Mouse (Mus musculus) hindlimb bud, embryonic 11.5 days (tissue): ENCODE measurements at regions not wholly inside any gene's neighbourhood (a gene's known extent, or its start where the extent isn't known, plus 50 kb on each side); places are given as distances from the start of the nearest gene placed in this dataset.

ENCODE experiments used
- DNase-seq: peaks from one replicate; pipeline ENCODE4 v3.0.0-alpha.2; 2012; ENCODE audit warnings: low read depth, low spot score; ENCODE audit errors: extremely low spot score

DNA sequence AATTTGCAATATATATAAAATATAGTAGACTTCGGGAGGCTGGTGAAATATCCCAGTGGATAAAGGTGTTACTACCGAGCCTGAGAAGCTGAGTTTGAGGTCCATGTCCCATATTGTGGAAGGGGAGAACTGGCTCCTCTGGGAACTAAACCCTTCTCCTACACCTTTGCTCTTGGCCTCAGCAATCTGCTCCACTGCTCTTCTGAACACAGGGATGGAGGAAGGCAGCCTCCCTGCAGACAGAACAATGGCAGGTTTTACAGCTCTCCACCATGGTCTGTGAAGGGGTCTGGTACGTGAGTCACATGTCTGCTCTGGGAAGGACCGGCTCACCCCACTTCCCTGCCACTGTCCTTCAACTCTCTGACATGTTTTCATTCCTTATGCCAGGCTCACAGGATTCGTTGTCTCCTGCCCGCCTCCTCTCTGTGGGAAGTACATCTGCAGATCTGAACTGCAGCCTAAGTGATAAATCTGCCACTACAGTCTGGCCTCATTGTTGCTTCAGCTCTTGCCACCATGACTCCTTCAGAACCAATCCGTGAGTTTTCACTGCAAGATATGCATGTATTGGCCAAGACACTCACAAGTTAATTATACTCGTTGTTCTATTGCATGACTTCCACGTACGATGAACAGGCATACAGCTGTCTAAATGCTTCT, 220.0 kb upstream of the Gm9767 start:
- no peak for DNase-seq

DNA sequence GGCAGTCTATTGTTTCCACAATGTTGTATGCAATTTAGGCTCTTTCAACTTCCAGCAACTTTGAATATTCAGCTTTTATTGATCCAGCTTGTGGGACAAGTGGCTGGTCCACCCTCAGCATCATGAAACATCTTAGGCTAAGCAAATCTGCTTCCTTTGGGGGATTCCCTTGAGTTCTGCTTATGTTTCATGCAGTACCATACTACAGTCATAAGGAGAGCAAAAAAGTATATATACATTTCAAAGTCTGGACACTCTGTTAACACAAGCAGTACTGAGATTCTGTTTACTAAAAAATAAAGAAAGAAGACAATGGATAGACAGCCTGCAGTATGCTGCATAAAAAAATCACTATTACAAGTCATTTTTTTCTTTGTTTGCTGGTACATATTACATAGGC, 233.7 kb upstream of the Gm9767 start:
- DNase-seq = no peak

DNA sequence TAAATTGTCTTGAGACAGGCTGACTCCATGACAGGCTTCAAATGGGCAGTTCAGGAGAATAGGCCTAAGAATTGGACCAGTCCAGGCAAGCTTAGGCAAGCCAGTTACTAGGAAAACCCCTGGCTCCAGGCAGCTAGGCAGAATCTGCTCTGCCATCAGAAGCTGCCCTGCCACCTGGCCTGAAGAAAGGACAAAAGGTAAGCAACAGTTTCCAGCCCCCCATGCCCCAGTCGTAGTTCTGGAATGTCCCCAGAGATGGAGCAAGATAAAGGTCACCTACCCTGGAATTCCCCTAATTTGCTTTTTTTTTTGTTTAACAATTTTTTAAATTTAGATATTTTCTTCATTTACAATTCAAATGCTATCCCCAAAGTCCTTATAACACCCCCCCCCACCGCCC, 248.8 kb upstream of the Gm9767 start:
- no peak for DNase-seq

DNA sequence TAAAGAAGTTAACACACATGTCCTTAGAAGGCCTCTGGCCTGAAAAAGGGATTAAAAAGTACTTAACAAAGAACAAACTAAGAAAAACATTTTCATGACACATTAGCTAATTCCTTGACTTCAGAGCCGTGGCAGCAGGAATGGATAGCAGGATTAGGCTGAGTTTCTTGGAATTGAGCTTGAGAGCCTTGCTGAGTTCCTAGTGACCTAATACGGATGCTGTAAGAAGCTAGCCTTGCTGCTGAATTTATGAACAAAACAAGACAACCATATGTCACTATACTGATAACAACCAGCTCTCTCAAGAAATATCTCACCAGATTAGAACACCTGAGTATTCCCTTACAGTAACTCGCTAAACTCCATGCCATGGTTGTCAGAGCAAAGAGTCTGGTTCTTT, 268.2 kb upstream of the Smlr1 start:
- DNase-seq = no peak

DNA sequence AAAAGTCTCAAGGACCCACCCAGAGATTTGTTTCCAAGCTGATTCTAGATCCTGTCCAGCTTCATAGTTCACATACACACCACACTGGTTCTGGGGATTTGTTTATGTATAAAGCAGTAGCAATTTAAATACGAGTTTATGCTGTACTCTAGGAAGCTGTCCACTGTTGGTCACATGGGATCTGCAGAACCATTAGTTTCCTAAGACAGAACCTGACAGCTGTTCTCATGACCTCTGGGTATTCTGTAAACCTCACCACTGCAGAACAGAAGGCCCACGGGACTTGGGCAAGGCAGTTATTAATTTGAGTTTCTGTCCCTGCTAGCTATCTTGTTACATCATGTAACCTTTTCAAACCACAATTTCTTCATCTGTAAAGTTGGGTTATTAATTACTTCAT, 265.4 kb upstream of the Smlr1 start:
- DNase-seq = no peak

DNA sequence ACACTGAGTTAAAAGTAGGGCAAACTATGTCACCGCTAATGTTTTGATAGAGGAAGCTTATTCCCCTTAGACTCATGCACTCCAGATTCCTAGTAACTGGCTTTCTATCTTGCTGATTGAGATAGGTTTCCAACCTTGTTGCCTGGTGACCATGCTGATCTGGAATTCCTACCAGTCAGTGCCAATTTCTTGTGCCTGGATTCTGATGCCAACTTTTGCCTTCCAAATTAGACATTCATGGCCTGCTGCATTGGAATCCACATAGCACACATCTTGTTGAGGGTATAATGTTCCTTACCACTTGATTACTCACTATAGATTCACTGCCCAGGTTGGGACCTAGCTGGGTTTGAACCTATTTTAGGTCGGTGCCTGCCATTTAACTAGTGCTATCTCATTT, 262.8 kb upstream of the Smlr1 start:
- DNase-seq = no peak

DNA sequence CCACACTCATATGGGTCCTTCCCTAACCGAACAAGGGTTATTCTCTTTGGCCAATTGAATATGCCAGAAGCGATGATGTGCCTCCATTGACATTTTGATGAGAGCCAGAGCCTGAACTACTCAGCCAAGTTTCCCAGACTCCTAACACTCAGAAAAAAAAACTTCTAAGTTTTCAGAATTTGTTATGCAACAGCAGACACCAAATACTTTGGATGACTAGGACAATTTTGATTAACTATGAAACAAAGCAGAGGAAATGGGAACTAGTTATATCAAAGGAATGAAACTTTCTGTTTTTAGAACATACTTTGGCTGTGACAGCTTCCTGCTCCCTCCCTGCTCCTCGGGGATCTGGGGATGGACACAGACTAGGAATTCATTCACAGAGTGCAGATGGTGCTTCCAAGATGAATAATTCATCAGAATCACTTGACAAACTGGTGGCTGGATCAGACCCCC, 254.3 kb upstream of the Smlr1 start:
- no peak for DNase-seq

DNA sequence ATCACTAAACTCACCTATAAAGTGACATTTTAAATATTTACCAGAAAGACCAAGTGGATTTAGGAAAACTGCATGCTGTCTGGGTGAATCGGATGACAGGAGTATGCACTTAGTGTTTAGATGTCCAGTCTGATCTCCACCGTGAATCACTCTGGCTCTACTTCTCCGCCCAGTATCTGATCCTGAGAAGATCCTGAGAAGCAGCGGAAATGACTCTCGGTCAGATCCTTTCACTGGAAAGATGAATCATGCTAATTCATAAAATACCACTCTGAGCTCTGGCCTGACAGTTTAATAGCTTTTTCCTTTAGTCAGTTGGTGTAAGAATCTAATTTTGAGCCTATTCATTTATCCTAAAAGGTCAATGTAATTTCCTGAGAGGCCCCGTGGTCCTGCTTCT, 252.6 kb upstream of the Smlr1 start:
- no peak for DNase-seq

DNA sequence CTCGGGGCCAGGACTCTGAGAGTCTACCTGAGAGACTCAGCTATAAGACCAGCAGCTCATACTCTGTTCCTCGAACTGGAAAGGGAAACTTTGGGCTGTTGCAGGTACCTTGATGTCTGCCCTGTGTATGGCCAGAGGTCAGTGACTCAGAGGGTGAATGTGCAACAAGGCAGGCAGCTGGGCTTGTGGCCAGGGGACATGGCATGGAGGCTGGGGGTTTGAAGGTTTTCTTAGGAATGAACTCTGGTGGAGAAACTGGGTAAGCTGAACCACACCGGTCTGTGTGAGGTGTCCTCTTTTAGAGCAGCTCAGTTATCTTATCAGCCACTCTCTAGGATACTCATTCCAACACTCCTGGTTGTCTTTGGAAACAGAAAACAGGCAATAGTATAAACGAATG, 251.9 kb upstream of the Smlr1 start:
- DNase-seq = no peak

DNA sequence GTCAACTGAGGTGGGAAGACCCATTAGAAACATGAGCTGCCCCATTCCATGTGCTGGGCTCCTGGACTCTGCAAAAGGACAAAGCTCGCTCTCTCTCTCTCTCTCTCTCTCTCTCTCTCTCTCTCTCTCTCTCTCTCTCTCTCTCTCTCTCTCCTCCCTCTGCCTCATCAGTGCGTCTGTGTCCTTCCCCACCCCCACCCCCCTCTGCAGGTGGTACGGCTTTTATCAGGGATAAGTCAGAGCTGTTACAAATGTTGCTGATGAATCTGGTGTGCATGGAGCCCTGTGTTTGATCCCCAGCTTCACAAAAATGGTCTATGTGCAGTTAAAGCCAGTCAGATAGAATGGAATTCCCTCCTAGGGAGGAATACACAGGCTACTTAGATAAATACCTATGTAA, 247.8 kb upstream of the Smlr1 start:
- no peak for DNase-seq

DNA sequence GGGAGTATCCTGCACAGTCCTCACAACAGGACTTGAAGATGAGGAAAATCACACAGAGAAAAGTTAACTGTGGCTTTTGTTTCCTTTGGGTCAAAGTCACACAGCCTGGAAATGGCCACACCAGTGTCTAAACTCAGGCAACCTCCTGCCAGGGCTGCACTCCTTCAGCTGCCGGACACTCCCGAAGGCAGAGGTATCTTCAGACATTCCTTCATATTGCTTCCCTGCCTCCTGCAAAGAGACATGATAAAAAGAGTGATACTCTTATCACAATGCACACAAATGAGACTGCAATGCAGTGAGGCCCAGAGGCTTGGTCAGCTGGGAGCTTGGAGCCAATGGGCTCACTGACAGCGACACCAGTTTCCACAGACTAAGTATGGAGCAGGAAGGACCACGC, 243.4 kb upstream of the Smlr1 start:
- DNase-seq = no peak

DNA sequence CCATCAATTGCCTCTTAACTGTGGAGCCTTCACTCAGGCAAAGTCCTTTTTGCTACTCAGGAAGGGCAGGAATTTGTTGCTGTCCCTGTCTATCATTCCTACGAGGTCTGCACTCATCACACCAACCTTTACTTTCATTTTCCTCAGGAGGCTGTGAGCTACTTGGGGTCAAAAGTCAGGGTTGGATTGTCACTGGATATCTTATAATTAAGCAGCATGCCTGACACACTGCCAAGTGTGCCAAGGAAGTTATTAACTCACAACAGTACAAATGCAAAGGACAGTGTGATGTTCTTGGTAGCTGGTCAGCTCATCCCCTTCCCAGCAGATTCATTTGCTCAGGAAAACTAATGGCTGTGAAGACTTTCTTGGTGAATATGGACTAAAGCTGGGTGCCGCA, 241.7 kb upstream of the Smlr1 start:
- no peak for DNase-seq

DNA sequence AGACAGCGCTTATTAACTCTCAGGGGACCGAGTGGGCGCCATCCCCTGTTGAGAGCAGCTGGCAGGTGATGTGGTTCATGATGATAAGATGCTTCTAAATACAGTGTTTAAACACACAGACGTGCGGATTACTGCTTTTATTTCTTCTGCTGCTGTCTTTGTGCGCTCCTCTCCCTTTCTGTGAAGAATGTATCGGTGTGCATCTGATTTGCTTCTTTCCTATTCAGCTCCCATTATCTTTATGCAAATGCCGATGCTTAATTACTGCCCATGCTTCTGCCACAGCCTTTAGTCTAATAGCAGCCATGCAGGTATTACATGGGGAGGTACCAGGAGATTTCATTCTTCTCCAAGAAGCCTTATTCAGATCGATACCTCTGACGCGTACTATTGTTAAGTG, 240.6 kb upstream of the Smlr1 start:
- DNase-seq = no peak

DNA sequence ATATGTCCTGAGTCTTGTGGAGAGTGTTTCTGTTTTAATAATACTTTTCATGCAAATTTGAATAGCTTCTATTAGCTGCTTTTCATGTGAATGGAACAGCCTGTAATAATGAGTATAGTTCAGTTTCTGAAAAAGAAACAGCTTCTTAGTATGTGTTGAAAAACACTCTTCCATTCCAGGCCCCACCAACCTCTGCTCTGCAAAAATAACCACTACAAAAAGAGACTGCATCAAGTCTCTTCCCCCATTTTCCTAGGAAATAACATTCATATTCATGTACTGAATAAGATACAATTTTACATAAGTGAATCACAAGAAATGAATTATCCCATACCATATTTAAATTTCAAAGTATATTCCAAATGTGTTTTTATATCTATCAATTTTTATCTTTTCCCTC, 234.0 kb upstream of the Smlr1 start:
- DNase-seq = no peak

DNA sequence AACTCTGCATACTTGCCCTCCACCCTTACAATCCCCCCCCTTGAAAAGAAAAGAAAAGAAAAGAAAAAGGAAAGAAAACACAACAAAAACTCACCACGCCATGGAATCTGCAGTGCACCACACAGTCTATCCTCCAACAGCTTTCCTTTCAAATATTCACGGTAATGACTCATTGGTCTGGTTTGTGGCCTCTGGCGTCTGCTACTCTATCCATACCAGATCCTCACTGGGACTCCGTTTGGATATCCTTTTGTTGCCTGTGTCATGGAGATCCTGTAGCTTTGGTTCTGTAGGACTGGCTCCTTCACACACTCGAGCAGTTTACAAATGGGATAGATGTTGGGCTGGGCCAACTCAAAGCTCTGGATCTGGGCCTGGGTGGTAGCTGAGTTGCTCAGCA, 232.4 kb upstream of the Smlr1 start:
- DNase-seq = no peak

DNA sequence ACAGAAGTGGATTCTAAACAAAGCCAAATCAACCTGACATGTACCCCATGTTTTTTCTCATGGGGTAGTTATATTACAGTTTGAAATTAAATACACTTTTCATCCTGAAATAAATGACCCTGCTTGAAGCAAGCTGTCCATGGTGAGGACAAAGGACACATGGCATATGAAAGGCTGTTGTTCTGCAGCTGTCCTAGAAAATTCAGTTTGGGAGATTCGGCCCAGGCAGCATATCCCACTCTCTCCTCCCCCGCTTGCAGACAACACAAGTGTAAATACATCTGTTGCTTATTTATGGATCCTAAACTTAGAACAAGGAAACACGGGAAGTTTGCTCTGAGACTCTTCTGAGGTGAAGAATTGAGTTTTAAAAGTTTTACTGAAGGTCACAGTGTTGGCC, 218.2 kb upstream of the Smlr1 start:
- DNase-seq = no peak

DNA sequence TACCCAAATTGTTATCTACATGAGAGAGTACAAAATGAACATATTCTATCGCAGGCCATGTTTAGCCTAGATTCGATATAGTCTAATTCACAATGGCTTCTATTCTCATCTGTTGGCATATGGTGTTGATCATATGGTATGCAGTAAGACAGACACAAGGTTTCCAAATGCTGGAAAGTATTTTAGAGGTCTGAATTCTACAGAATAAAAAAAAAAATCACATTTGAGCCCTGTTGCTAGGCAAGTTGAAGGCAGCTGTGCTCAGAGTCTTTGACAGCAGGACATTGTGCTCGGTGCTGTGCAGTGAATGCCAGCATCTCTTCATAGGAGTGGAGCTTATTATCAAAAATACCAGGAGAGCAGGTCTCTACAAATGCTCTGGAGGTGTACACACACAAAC, 206.6 kb upstream of the Smlr1 start:
- DNase-seq = no peak

DNA sequence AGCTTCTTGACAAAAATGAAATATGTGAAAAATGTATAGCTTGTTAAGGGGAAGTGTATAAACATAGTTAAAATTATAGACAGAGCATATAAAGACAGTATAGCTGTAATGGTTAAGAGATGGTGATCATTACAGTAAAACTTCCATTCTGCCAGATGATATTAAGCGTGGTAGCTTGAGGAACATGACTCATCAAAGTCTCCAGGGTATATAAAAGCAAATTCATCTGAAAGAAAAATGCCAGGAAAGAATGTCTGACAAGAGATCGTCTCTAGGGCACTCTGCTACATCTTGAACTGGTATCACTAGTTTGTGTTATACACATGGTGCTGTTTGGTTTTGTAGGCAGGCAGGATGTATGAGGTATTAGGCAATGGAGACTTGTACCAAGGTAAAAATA, 204.9 kb upstream of the Smlr1 start:
- no peak for DNase-seq

DNA sequence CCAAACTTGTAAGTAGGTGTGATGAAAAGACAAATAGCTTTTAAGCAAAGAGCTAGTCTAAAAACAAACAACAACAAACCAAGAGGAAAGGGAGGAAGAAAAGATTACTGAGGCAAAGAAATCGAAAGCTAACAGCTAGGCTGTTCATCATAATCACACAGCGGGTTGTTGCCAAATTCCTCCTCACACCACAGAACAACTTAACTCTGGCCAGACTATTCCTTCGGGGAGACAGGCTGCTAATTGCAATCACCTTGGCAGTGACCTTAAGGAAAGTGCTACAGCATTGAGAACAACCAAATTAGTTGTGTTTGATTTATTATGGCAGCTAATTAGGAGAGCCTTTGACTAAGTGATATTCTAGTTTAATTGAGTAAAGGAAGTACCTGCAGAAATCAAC, 194.4 kb upstream of the Smlr1 start:
- no peak for DNase-seq

DNA sequence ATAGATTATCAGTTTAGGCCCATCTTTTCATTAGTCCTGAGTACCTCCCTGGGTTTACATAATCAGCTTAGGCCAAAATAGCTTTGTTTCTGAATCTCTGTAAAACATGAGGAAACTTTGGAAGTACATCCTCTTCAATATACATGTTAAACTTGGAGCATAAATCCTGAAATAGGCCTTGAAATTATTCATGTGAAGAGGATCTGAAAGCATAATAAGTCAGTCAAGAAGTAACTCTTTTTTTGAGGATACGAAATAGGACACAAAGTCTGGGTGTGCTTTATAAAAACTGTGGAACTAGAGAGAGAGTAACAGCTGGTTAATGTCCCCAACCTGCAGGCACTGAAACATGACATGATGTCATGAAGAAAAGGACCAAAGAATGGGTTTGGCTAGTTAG, 187.9 kb upstream of the Smlr1 start:
- no peak for DNase-seq

DNA sequence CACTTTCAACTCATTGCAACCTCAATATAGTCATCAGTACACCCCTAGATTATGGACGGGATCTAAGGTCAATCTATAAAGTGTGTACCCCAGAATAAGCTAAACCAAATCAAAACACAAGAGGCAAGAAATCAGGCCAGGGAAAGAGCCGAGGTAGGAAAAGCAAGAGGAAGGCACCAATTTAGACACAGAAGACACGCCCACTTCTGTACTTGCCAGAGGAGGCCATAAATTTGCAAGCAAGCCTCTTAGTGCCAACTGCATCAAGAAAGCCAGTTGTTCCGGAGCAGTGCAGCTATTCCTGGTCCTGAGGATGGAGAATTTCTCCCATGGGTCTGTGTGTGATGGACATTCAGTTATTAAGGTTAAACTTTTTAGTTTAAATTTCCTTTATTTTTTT, 179.7 kb upstream of the Smlr1 start:
- no peak for DNase-seq

DNA sequence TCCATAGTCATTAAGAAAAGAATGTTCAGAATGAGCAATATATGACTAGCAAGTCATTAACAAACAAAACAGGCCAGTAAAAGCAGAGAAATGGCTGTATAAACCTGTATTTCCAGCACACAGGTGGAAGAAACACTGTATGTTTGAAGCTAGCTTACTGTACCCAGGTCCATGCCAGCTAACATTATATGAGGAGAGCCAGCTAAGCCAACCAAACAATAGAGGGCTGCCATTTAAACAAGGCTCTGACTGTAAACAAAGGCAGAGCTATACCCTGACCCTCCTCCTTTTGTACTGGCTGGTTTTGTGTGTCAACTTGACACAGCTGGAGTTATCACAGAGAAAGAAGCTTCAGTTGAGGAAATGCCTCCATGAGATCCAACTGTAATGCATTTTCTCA, 178.6 kb upstream of the Smlr1 start:
- DNase-seq = no peak

DNA sequence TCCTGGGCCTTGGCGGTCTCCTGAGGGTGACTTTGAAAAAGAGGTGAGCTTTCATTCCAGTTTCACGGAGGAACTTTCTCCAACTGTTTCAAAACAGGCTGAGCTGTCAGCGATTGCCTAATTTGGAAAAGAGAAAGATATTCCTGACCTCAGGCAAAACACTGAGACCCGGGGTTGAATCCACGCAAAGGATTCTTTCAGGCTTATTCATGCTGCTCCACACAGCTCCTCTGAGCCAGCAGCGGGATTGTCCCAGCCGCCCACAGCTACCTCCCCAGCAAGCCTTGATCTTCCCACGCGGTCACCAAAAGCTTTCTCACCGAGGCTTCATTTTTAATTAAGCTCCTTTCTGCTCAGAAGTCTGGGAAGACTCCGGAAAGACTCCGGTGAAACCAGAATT, 178.0 kb upstream of the Smlr1 start:
- DNase-seq = no peak

DNA sequence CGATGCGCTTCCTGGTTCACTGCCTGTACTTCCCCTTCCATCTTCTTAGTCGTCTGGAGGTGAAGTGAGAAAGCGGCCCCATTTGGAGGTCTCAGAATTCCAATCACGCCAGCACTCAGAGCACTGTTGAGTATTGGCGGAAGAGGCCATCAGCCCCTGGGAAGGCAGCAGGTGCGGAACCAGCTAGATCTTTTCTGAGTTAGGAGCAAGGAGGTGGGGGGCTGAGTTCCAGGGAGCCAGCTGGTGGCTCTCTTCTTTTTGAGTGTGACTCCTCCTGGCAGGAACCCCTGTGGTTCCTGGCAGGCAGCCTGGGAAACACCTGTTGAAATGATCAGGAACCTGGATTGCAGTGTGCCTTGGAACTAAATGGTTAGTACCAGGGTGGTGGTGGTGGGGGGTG, 171.9 kb upstream of the Smlr1 start:
- DNase-seq = no peak
